Mouse (Mus musculus): ENCODE data around the gene Pttg1. TPM values are rescaled to one million over a fixed set of nuclear protein-coding genes. Genes with fewer than 3 reads are reported as not detected.

Pttg1 gene
- polyA plus RNA-seq (2015; fragmentation: Nextera tagmentation; extraction: Ambion mirVana): 76.3 and 83.4 TPM in 2 replicates

DNA sequence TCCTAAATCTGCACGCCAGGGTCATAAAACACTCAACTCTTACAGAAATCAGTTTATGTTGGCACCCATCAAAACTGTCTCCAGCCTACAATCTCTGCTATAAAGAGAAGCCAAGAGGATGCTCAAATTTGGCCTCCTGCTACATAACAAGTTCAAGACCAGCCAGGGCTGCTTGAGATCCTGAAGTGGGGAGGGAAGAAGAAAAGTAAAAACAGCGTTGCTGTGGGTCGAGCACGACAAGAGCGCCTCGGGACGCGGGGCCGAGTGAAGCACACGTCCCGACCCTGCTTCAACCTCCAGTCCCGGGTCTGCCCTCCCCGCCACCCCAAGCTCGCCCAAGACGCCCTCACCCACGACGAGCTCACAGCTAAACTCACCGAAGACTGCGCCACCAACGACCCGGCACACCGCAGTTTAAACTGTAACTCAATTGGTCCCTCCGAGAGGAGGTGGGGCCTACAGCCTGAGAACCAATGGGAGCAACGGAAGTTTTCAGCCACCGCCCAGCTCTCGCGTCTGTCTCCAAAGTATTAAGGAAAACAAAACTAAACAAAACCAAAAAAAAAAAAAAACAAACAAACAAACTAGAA is at the start of gene Pttg1:
Gene Pttg1, minus strand, starts transcription at position 428 of the 590 bp plus-strand sequence.
- Histone ChIP-seq H3K27ac (replicated peaks) (peak within 1 kb of the TSS; percentile 58), H3K27me3 (no peaks in the 10 kb centered on the region), H3K9ac (peak within 1 kb of the TSS; percentile 63), H3K4me2 (replicated peaks) (peak within 1 kb of the TSS; percentile 53), H3K36me3 (peaks cover 12% of the 10 kb centered on the region), H3K4me1 (peaks cover 7% of the 10 kb centered on the region), H3K9me3 (replicated peaks) (no peaks in the 10 kb centered on the region), H3K4me3 (replicated peaks) (peak within 1 kb of the TSS; percentile 55)
- peak; percentile 92 for ATAC-seq (ENCODE audit: insufficient number of reproducible peaks, low FRiP score, low TSS enrichment, low read depth)
- 3% methylated on average over 27 of the region's 27 CpGs for WGBS

DNA sequence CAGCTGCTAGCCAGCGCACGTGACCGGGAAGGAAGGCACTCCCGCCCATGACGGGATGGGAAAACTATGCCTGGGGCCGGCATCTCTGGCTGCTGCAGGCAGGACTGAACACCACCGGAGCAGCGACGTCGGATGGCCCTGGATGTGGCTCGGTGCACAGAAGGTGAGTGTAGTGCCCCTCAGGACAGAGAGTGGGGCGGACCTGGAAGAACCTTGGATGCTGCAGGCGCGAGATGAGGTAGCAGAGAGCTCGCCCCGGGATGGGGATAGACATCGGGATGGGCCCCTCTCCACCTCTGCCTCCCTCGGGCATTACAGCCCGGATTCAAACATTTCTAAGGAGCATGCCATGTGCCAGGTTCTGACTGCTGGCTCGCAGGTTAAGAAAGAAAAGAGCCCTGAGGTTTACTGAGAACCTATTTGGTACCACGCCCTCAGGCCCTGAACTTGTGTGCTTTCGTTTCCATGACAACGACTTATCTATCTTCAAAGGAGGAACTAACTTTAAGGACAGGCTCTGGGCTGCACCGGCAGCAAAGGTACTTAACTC is 48.2 kb upstream of the Pttg1 start, which contains the start of gene C1qtnf2:
Gene C1qtnf2, plus strand, starts transcription at position 52 of the 550 bp plus-strand sequence.
- ATAC-seq (ENCODE audit: insufficient number of reproducible peaks, low FRiP score, low TSS enrichment, low read depth): 0 out of 2 replicates have a peak, but pooled peaks have one; percentile 51

DNA sequence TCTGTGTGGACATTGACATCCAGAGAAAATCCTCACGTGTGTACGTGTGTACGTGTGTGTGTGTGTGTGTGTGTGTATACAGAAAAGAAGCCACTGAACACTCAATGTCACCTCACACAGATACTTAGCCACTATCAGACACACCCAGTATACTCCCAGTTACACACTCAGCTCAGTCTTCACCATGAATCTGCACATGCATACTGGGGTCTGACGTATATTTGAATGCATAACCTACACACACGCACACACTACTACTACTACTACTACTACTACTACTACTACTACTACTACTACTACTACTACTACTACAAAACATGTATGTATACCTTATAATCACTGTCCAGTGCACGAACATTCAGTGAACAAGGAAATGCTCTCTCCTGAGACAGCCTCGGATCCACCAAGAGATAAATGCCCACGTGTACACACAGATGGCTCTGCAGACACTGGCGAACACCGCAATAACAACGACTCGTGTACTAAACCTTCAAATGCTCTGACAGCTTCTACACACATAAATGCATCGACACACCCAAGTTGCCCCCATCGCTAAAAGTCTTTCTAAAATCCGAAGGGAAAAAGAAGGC is 47.7 kb upstream of the Pttg1 start:
- no peak overlapping the region; the same call in 1 of the 2 replicates for H3K27ac ChIP-seq (replicated peaks)
- H3K27me3 ChIP-seq: no peaks in the 10 kb centered on the region
- H3K36me3 ChIP-seq: no peaks in the 10 kb centered on the region
- 44% methylated on average over 15 of the region's 15 CpGs for WGBS
- H3K4me3 ChIP-seq (replicated peaks): peak overlapping the region; percentile 39
- no peak for ATAC-seq (ENCODE audit: insufficient number of reproducible peaks, low FRiP score, low TSS enrichment, low read depth)
- H3K9ac ChIP-seq: no peak overlapping the region; the same call in 1 of the 2 replicates
- H3K9me3 ChIP-seq (replicated peaks): no peaks in the 10 kb centered on the region
- peaks cover 14% of the 10 kb centered on the region for H3K4me1 ChIP-seq
- peak overlapping the region; percentile 59 for H3K4me2 ChIP-seq (replicated peaks)

More for the DNA sequence above, 48.2 kb upstream of the Pttg1 start, which contains the start of gene C1qtnf2:
- Histone ChIP-seq H3K4me1 (peaks cover 19% of the 10 kb centered on the region), H3K36me3 (no peaks in the 10 kb centered on the region), H3K9ac (peak within 1 kb of the TSS; percentile 18; the same call in 1 of the 2 replicates), H3K27ac (replicated peaks) (peak within 1 kb of the TSS; percentile 11; the same call in 1 of the 2 replicates), H3K4me3 (replicated peaks) (peak within 1 kb of the TSS; percentile 39), H3K9me3 (replicated peaks) (no peaks in the 10 kb centered on the region), H3K27me3 (no peaks in the 10 kb centered on the region), H3K4me2 (replicated peaks) (peak within 1 kb of the TSS; percentile 59)
- WGBS: 4% methylated on average over 24 of the region's 24 CpGs

DNA sequence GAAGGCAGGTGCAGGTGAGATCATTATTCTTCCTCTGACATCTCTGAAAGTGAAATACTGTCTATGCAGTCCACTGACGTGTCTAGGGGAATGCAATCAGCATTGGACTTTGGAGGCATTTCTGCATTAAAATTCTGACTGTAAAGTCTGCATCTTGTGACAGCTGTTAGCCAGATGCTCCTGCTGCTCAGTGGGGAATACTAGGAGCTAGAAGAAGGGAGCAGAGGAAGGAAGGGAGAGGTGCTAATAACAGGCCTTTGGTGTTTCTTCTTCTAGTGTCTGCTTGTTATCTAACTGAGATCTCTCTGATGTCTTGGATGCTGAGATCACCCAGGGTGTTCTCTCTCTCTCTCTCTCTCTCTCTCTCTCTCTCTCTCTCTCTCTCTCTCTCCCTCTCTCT is 47.1 kb upstream of the Pttg1 start:
- no peak overlapping the region for H3K4me2 ChIP-seq (replicated peaks)
- WGBS: 38% methylated on average over 1 of the region's 1 CpGs
- H3K36me3 ChIP-seq: no peaks in the 10 kb centered on the region
- no peak overlapping the region for H3K9ac ChIP-seq
- no peaks in the 10 kb centered on the region for H3K9me3 ChIP-seq (replicated peaks)
- peaks cover 13% of the 10 kb centered on the region for H3K4me1 ChIP-seq
- no peaks in the 10 kb centered on the region for H3K27me3 ChIP-seq
- H3K4me3 ChIP-seq (replicated peaks): no peak overlapping the region
- no peak for ATAC-seq (ENCODE audit: insufficient number of reproducible peaks, low FRiP score, low TSS enrichment, low read depth)
- H3K27ac ChIP-seq (replicated peaks): 0 out of 2 replicates have a peak overlapping the region, but pooled peaks have one; percentile 11

DNA sequence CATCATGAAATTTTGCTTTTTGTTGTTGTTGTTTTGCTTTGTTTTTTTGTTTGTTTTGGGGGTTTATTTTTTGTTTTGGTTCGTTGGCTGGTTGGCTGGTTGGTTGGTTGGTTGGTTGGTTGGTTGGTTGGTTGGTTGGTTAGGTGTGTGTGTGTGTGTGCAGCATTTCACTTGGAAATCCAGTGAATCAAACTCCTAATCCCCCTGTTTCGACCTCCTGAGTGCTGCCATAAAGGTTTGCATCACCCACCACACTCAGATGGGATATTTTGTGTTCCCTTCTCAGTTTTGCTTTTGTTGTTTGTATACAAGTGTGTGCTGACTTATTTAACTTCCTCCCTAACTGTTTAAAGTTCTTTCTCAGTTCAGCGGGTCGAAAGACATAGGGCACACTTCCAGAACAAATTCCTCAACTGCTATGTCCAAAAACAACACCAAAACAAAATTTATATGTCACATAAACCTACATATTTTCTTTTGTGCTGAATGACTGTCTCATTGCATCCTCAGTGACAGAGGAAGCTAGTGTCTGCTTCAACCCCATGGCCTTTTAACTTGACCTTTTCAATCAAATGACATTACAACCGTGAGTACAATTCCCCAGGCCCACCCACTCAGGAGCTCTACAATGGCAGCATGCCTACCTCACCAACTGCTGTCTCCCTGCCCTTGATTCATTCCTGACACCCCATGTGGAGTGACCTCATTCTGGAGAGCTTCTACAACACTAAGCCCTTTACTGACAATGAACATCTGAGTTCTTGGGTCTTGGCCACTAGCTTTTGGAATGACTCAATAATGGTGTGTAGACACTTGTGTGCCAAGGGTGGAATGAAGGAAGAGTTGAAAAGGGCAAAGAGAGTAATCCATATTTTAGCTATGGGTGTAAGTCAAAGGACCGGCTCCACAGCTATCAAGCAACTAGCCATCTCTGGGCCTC is 45.1 kb upstream of the Pttg1 start:
- no peaks in the 10 kb centered on the region for H3K36me3 ChIP-seq

DNA sequence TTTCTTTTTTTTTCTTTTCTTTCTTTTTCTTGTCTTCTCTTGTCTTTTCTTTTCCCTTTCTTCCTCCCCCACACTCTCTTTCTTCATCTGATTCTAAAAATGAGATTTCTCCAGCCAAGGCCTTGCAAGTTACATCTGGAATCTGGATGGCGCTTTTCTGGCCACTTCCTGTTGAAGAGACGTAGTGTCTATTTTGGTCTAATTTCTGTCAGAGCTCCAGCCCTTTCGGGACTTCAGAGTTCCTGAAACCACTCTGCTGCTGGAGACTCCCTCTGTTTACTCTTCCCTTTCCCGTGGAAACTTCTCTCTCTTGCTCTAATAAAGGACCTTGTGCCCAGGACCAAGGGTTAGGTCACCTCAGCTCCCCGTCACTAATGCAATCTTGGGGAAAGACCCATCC is 44.1 kb upstream of the Pttg1 start:
- H3K36me3 ChIP-seq: no peaks in the 10 kb centered on the region
- H3K9me3 ChIP-seq (replicated peaks): no peaks in the 10 kb centered on the region
- peak overlapping the region; percentile 77 for H3K27ac ChIP-seq (replicated peaks)
- peaks cover 11% of the 10 kb centered on the region for H3K4me1 ChIP-seq
- WGBS: 35% methylated on average over 5 of the region's 5 CpGs
- H3K27me3 ChIP-seq: no peaks in the 10 kb centered on the region
- H3K4me2 ChIP-seq (replicated peaks): no peak overlapping the region
- no peak overlapping the region for H3K4me3 ChIP-seq (replicated peaks)
- ATAC-seq (ENCODE audit: insufficient number of reproducible peaks, low FRiP score, low TSS enrichment, low read depth): no peak
- H3K9ac ChIP-seq: no peak overlapping the region

More for the DNA sequence above, 45.1 kb upstream of the Pttg1 start:
- H3K9me3 ChIP-seq (replicated peaks): no peaks in the 10 kb centered on the region
- 68% methylated on average over 6 of the region's 6 CpGs for WGBS
- ATAC-seq (ENCODE audit: insufficient number of reproducible peaks, low FRiP score, low TSS enrichment, low read depth): no peak
- no peaks in the 10 kb centered on the region for H3K27me3 ChIP-seq
- no peak overlapping the region for H3K27ac ChIP-seq (replicated peaks)
- H3K4me2 ChIP-seq (replicated peaks): no peak overlapping the region
- H3K4me1 ChIP-seq: peaks cover 13% of the 10 kb centered on the region
- no peak overlapping the region for H3K9ac ChIP-seq
- no peak overlapping the region for H3K4me3 ChIP-seq (replicated peaks)

DNA sequence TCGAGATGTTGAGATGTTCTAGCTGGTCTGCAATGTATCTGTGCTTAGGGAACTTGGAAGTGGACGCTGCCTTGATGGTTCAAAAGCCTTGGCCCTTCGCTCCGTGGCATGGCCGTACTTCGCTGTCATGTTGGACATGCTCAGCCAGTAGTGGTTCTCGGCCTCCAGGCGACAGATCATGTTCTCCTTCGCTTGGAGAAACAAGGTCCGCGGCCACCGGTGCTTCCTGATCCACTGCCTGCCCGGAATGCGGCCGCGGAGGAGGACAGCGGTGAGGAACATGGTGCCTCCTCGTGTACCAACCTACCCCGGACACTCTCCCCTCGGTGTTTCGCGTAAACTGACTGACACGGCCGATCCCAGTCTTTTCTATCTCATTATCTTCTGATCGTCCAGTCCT is 37.2 kb upstream of the Pttg1 start:
- Histone ChIP-seq H3K9me3 (replicated peaks) (no peaks in the 10 kb centered on the region), H3K27ac (replicated peaks) (no peak overlapping the region), H3K4me3 (replicated peaks) (no peak overlapping the region), H3K9ac (no peak overlapping the region), H3K4me2 (replicated peaks) (no peak overlapping the region), H3K27me3 (no peaks in the 10 kb centered on the region), H3K36me3 (no peaks in the 10 kb centered on the region), H3K4me1 (no peaks in the 10 kb centered on the region)
- no peak for ATAC-seq (ENCODE audit: insufficient number of reproducible peaks, low FRiP score, low TSS enrichment, low read depth)
- WGBS: 92% methylated on average over 25 of the region's 25 CpGs

DNA sequence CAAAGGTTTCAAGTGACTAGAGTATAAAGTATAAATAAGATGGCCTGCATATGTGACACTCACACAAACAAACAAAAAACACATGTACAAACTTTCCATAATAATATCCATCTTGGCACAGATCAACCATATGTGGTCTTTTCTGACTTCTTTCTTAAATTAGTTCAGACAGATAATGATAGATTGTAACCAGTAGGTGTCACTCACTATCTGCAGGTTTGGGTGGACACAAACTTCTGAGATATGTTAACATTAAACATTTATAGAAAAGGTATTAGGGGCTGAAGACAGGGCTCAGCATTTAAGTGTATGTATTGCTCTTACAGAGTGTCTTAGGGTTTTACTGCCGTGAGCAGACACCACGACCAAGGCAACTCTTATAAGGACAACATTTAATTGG is 26.2 kb upstream of the Pttg1 start:
- WGBS: 54% methylated on average over 2 of the region's 2 CpGs

DNA sequence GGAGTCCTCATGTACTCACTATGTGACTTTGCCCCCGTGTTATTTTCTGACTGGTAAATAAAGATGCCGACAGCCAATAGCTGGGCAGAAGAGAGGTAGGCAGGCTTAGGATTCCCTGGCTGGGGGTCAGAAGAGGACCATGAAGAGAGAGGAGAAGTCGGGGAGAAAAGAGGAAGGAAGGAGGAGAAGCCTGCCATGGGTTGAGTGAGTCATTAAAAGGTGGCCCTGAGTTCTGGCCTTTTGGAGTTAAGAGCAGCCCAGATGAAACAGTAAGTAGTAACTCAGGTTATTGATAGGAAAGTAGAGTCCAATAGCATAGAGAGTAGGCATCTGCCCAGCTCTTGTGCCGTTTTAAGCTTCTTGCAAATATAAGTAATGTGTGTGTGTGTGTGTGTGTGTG is 25.3 kb upstream of the Pttg1 start:
- H3K27ac ChIP-seq (replicated peaks): no peak overlapping the region
- H3K27me3 ChIP-seq: no peaks in the 10 kb centered on the region
- no peak overlapping the region for H3K4me3 ChIP-seq (replicated peaks)
- H3K9ac ChIP-seq: no peak overlapping the region
- peaks cover 11% of the 10 kb centered on the region for H3K36me3 ChIP-seq
- 64% methylated on average over 4 of the region's 4 CpGs for WGBS
- no peak overlapping the region for H3K4me2 ChIP-seq (replicated peaks)
- no peak for ATAC-seq (ENCODE audit: insufficient number of reproducible peaks, low FRiP score, low TSS enrichment, low read depth)
- H3K4me1 ChIP-seq: no peaks in the 10 kb centered on the region
- H3K9me3 ChIP-seq (replicated peaks): no peaks in the 10 kb centered on the region

More for the DNA sequence above, 26.2 kb upstream of the Pttg1 start:
- Histone ChIP-seq H3K4me1 (no peaks in the 10 kb centered on the region), H3K36me3 (peaks cover 5% of the 10 kb centered on the region), H3K27ac (replicated peaks) (no peak overlapping the region), H3K9ac (no peak overlapping the region), H3K27me3 (no peaks in the 10 kb centered on the region), H3K9me3 (replicated peaks) (no peaks in the 10 kb centered on the region), H3K4me3 (replicated peaks) (no peak overlapping the region), H3K4me2 (replicated peaks) (no peak overlapping the region)
- ATAC-seq (ENCODE audit: insufficient number of reproducible peaks, low FRiP score, low TSS enrichment, low read depth): no peak

DNA sequence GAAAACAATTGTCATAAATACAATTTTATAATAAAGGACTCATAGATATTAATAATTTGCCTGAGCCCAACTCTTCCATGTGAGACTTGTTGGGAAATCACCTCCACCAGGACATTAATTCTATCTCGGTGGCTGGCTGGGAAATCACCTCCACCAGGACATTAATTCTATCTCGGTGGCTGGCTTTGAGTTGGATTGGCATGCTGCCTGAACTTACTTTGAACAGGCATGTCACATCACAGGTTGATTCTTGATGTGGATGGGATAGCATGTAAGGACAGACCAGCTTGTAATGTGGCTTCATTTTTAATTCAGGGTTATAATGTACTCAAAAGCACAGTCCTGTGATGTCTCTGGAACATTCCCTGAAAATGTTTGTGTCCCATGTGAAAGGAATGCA is 23.9 kb upstream of the Pttg1 start:
- no peak for ATAC-seq (ENCODE audit: insufficient number of reproducible peaks, low FRiP score, low TSS enrichment, low read depth)
- Histone ChIP-seq H3K27ac (replicated peaks) (no peak overlapping the region), H3K27me3 (no peaks in the 10 kb centered on the region), H3K9ac (no peak overlapping the region), H3K4me1 (no peaks in the 10 kb centered on the region), H3K4me3 (replicated peaks) (no peak overlapping the region), H3K36me3 (peaks cover 25% of the 10 kb centered on the region), H3K9me3 (replicated peaks) (no peaks in the 10 kb centered on the region), H3K4me2 (replicated peaks) (no peak overlapping the region)
- WGBS: 74% methylated on average over 2 of the region's 2 CpGs

DNA sequence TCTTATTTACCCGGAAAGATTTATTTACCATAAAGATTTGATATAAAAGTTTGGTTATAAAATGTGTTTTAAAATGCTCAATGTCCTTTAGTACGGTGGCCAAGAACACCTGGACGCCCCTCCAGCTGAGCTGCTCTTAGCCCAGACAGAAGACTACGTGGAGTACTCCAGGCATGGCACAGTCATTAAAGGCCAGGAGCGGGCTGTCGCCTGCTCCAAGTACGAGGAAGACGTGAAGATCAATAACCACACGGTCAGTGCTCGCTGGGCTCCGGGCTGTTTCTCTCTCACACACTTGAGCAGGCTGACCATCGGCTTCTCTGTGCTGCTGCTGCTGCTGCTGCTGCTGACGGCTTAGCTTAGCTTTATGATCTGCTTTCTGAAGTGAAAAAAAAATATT is 17.1 kb upstream of the Pttg1 start:
- H3K36me3 ChIP-seq: peaks cover 89% of the 10 kb centered on the region
- no peak overlapping the region for H3K9ac ChIP-seq
- H3K4me1 ChIP-seq: no peaks in the 10 kb centered on the region
- H3K4me2 ChIP-seq (replicated peaks): no peak overlapping the region
- ATAC-seq (ENCODE audit: insufficient number of reproducible peaks, low FRiP score, low TSS enrichment, low read depth): no peak
- H3K27me3 ChIP-seq: no peaks in the 10 kb centered on the region
- 95% methylated on average over 13 of the region's 13 CpGs for WGBS
- no peak overlapping the region for H3K4me3 ChIP-seq (replicated peaks)
- no peak overlapping the region for H3K27ac ChIP-seq (replicated peaks)
- no peaks in the 10 kb centered on the region for H3K9me3 ChIP-seq (replicated peaks)
